Mouse (Mus musculus) heart, postnatal 10 days (tissue): Measurements from ENCODE around the gene Plpp1. TPM values are rescaled to one million over a fixed set of nuclear protein-coding genes. Genes with fewer than 3 reads are reported as not detected.

Experiments
- DNase-seq, 2 experiments: peaks; one replicate each; pipeline ENCODE4 v3.0.0; 2021
- intact Hi-C: fragments of 180-260 bp; cut with DNase I; formaldehyde crosslinking; loops from one replicate; pipeline ENCODE4 v1.15.1; 2025
- total RNA-seq, 2 experiments: library from RNA; stranded (reverse); gene quantifications; 2 replicates each; pipeline ENCODE4 v1.2.3; 2021

Gene Plpp1
- 10 to 100 TPM; 89.0 to 90.0 TPM for total RNA-seq

GRCm38 (mm10) chr13:112800597-112801380, at the start of gene Plpp1:
Plpp1 (plus strand) TSS chr13:112800792.
- intact Hi-C loops, result loop anchor here (2.0 kb wide), 1 partner anchor 36 kb away; no protein-coding TSS in a partner anchor
- peak; percentile 98 for DNase-seq

- peak; percentile 87 for DNase-seq
- intact Hi-C loops, result no loop called here
Measured at GRCm38 (mm10) chr13:112751454-112752308, 48.9 kb upstream of the Plpp1 start.

- intact Hi-C loops, result no loop called here
Measured at GRCm38 (mm10) chr13:112752309-112752975, 48.1 kb upstream of the Plpp1 start.

GRCm38 (mm10) chr13:112753522-112753921, 47.1 kb upstream of the Plpp1 start:
- intact Hi-C loops, result no loop called here
- no peak for DNase-seq

More at GRCm38 (mm10) chr13:112752309-112752975, 48.1 kb upstream of the Plpp1 start:
- no peak for DNase-seq

- intact Hi-C loops, result no loop called here
- DNase-seq, result no peak
Measured at GRCm38 (mm10) chr13:112754871-112755270, 45.7 kb upstream of the Plpp1 start.

- DNase-seq, result peak; percentile 76 to 82
- intact Hi-C loops, result no loop called here
Measured at GRCm38 (mm10) chr13:112755507-112756010, 45.0 kb upstream of the Plpp1 start.

- intact Hi-C loops, result no loop called here
- DNase-seq, result no peak
Measured at GRCm38 (mm10) chr13:112757395-112757794, 43.2 kb upstream of the Plpp1 start.

GRCm38 (mm10) chr13:112758546-112759090, 42.0 kb upstream of the Plpp1 start:
- no peak for DNase-seq
- intact Hi-C loops, result no loop called here

- no peak for DNase-seq
- intact Hi-C loops, result no loop called here
Measured at GRCm38 (mm10) chr13:112759364-112759763, 41.2 kb upstream of the Plpp1 start.

- no peak for DNase-seq
- intact Hi-C loops, result no loop called here
Measured at GRCm38 (mm10) chr13:112759777-112760537, 40.6 kb upstream of the Plpp1 start.

- DNase-seq, result no peak
Measured at GRCm38 (mm10) chr13:112760538-112760881, 40.1 kb upstream of the Plpp1 start.

GRCm38 (mm10) chr13:112761787-112762186, 38.8 kb upstream of the Plpp1 start:
- DNase-seq, result no peak
- intact Hi-C loops, result no loop called here

More at GRCm38 (mm10) chr13:112760538-112760881, 40.1 kb upstream of the Plpp1 start:
- intact Hi-C loops, result no loop called here

- intact Hi-C loops, result no loop called here
- no peak for DNase-seq
Measured at GRCm38 (mm10) chr13:112762548-112762947, 38.0 kb upstream of the Plpp1 start.

- intact Hi-C loops, result loop anchor here (2.0 kb wide), 1 partner anchor 37 kb away; the partner anchor contains the start of gene Plpp1
- no peak for DNase-seq
Measured at GRCm38 (mm10) chr13:112763531-112764091, 37.0 kb upstream of the Plpp1 start.

- intact Hi-C loops, result loop anchor here (2.0 kb wide), 1 partner anchor 36 kb away; the partner anchor contains the start of gene Plpp1
Measured at GRCm38 (mm10) chr13:112764556-112764955, 36.0 kb upstream of the Plpp1 start.

GRCm38 (mm10) chr13:112765654-112766053, 34.9 kb upstream of the Plpp1 start:
- no peak for DNase-seq
- intact Hi-C loops, result loop anchor here (2.0 kb wide), 1 partner anchor 35 kb away; the partner anchor contains the start of gene Plpp1

More at GRCm38 (mm10) chr13:112764556-112764955, 36.0 kb upstream of the Plpp1 start:
- DNase-seq, result peak; percentile 78 to 80

- intact Hi-C loops, result no loop called here
- DNase-seq, result peak; percentile 43 to 56
Measured at GRCm38 (mm10) chr13:112770528-112771328, 29.9 kb upstream of the Plpp1 start.
